Mouse (Mus musculus) liver, adult 2 months (tissue): ENCODE results near the gene Wdr91. TPM values are rescaled to one million over a fixed set of nuclear protein-coding genes. Genes with fewer than 3 reads are reported as not detected.

Experiments used
- DNase-seq: peaks from one replicate; pipeline ENCODE4 v3.0.0-alpha.2; 2011; ENCODE audit warnings: low read depth, low spot score; ENCODE audit errors: extremely low read depth
- H3K27ac ChIP-seq: fragments of 200-500 bp; replicated peaks from 2 replicates; pipeline ENCODE4 v1.5.1; 2012; ENCODE audit warnings: low read depth, mild to moderate bottlenecking, control low read depth, inconsistent platforms, low read length; ENCODE audit not compliant: insufficient read depth
- H3K27me3 ChIP-seq: fragments of 200-500 bp; 2 replicates; pipeline ENCODE4 v1.6.1; 2012; ENCODE audit warnings: mild to moderate bottlenecking, moderate library complexity, low read length, inconsistent platforms; ENCODE audit not compliant: control insufficient read depth, insufficient read depth
- H3K36me3 ChIP-seq: fragments of 200-500 bp; 2 replicates; pipeline ENCODE4 v1.6.1; 2012; ENCODE audit warnings: low read length, inconsistent platforms; ENCODE audit not compliant: control insufficient read depth, insufficient read depth
- H3K4me1 ChIP-seq: fragments of 200-500 bp; 2 replicates; pipeline ENCODE4 v1.6.1; 2011; ENCODE audit warnings: low read length; ENCODE audit not compliant: control insufficient read depth, insufficient read depth
- H3K4me3 ChIP-seq: fragments of 200-500 bp; 2 replicates; pipeline ENCODE4 v1.5.1; 2011; ENCODE audit warnings: low read depth, mild to moderate bottlenecking, control low read depth, low read length, moderate library complexity; ENCODE audit not compliant: insufficient read depth
- H3K79me2 ChIP-seq: fragments of 200-500 bp; 2 replicates; pipeline ENCODE4 v1.6.1; 2012; ENCODE audit warnings: inconsistent platforms, mild to moderate bottlenecking, low read length, moderate library complexity; ENCODE audit not compliant: control insufficient read depth, insufficient read depth
- H3K9ac ChIP-seq: fragments of 200-500 bp; 2 replicates; pipeline ENCODE4 v1.6.1; 2012; ENCODE audit warnings: low read depth, mild to moderate bottlenecking, control low read depth, inconsistent platforms, low read length
- CTCF ChIP-seq: fragments of 200-500 bp; IDR thresholded peaks from 2 replicates; pipeline ENCODE4 v1.5.1; 2011; ENCODE audit warnings: low read depth, low read length, control low read depth
- POLR2A ChIP-seq: fragments of 200-500 bp; IDR thresholded peaks from 2 replicates; pipeline ENCODE4 v1.6.1; 2011; ENCODE audit warnings: low read length, control low read depth; ENCODE audit not compliant: insufficient read depth; ENCODE audit errors: extremely low read depth
- WGBS: fragments of 180-500 bp; shearing (Covaris S2); methylation state at CpG from one replicate; pipeline ENCODE4 v1.1.7; 2018; 5-methylcytosine and 5-hydroxymethylcytosine counted together
- polyA plus RNA-seq: library from polyadenylated mRNA; depleted of rRNA; stranded (reverse); fragments of >200 nt; gene quantifications from 2 replicates; pipeline ENCODE4 v1.2.3, GENCODE M21; 2012
- total RNA-seq: library from RNA; depleted of rRNA; stranded (reverse); fragments of >200 nt; gene quantifications from 2 replicates; pipeline ENCODE4 v1.2.3, GENCODE M21; 2014

The Wdr91 gene
- total and polyA plus RNA-seq, 2 experiments: 9.5 to 23.4 TPM

- Histone ChIP-seq H3K4me1 (peaks cover 4% of the 10 kb centered on the region), H3K9ac (no peak overlapping the region), H3K36me3 (no peaks in the 10 kb centered on the region), H3K79me2 (no peaks in the 10 kb centered on the region), H3K27ac (peak overlapping the region; percentile 85), H3K27me3 (no peaks in the 10 kb centered on the region), H3K4me3 (no peak overlapping the region)
- WGBS: 63% methylated on average over 12 of the region's 12 CpGs
- TF ChIP-seq CTCF: no peak
- no peak for TF ChIP-seq POLR2A
- DNase-seq: no peak
These were observed 34.5 kb downstream of the Wdr91 start for GRCm38 (mm10) chr6:34875966-34876834.

- no peaks in the 10 kb centered on the region for H3K36me3 ChIP-seq
- whole genome bisulfite sequencing: 68% methylated on average over 15 of the region's 15 CpGs
- DNase-seq: no peak
- peak overlapping the region; percentile 85 for H3K27ac ChIP-seq
- no peak for TF ChIP-seq POLR2A
- no peak for TF ChIP-seq CTCF
- H3K4me3 ChIP-seq: peak overlapping the region; percentile 21; the same call in 1 of the 2 replicates
- H3K9ac ChIP-seq: peak overlapping the region; percentile 29
- H3K79me2 ChIP-seq: no peaks in the 10 kb centered on the region
- H3K4me1 ChIP-seq: peaks cover 4% of the 10 kb centered on the region
- no peaks in the 10 kb centered on the region for H3K27me3 ChIP-seq
These were observed 35.4 kb downstream of the Wdr91 start for GRCm38 (mm10) chr6:34875268-34875761.

- no peak for DNase-seq
- TF ChIP-seq CTCF: no peak; the same call in 1 of the 2 replicates
- no peak for TF ChIP-seq POLR2A
- Histone ChIP-seq H3K27ac (peak overlapping the region; percentile 85), H3K9ac (peak overlapping the region; percentile 20), H3K36me3 (0 out of 2 replicates have a peak, but pooled peaks cover under 1% of the 10 kb centered on the region), H3K4me1 (peaks cover 7% of the 10 kb centered on the region), H3K27me3 (no peaks in the 10 kb centered on the region), H3K79me2 (no peaks in the 10 kb centered on the region), H3K4me3 (no peak overlapping the region; the same call in 1 of the 2 replicates)
- 64% methylated on average over 21 of the region's 21 CpGs for WGBS
These were observed 36.4 kb downstream of the Wdr91 start for GRCm38 (mm10) chr6:34874101-34874921.

- 73% methylated on average over 10 of the region's 10 CpGs for WGBS
- no peak overlapping the region for H3K4me3 ChIP-seq
- peak overlapping the region; percentile 32 for H3K27ac ChIP-seq
- no peak for DNase-seq
- H3K79me2 ChIP-seq: no peaks in the 10 kb centered on the region
- H3K9ac ChIP-seq: no peak overlapping the region
- H3K36me3 ChIP-seq: peaks cover 9% of the 10 kb centered on the region
- TF ChIP-seq POLR2A: no peak
- TF ChIP-seq CTCF: no peak
- H3K27me3 ChIP-seq: no peaks in the 10 kb centered on the region
- peaks cover 10% of the 10 kb centered on the region for H3K4me1 ChIP-seq
These were observed 37.8 kb downstream of the Wdr91 start for GRCm38 (mm10) chr6:34872871-34873270.

- no peak overlapping the region for H3K4me3 ChIP-seq
- TF ChIP-seq POLR2A (no peak), CTCF (no peak)
- DNase-seq: no peak
- no peaks in the 10 kb centered on the region for H3K79me2 ChIP-seq
- H3K9ac ChIP-seq: no peak overlapping the region
- H3K27ac ChIP-seq: no peak overlapping the region
- peaks cover 14% of the 10 kb centered on the region for H3K36me3 ChIP-seq
- H3K27me3 ChIP-seq: no peaks in the 10 kb centered on the region
- WGBS: 88% methylated on average over 7 of the region's 7 CpGs
- H3K4me1 ChIP-seq: peaks cover 8% of the 10 kb centered on the region
These were observed 38.7 kb downstream of the Wdr91 start for GRCm38 (mm10) chr6:34871929-34872328.
